ENCODE assay signal across 8 mouse cellular contexts in the genomic region with DNA sequence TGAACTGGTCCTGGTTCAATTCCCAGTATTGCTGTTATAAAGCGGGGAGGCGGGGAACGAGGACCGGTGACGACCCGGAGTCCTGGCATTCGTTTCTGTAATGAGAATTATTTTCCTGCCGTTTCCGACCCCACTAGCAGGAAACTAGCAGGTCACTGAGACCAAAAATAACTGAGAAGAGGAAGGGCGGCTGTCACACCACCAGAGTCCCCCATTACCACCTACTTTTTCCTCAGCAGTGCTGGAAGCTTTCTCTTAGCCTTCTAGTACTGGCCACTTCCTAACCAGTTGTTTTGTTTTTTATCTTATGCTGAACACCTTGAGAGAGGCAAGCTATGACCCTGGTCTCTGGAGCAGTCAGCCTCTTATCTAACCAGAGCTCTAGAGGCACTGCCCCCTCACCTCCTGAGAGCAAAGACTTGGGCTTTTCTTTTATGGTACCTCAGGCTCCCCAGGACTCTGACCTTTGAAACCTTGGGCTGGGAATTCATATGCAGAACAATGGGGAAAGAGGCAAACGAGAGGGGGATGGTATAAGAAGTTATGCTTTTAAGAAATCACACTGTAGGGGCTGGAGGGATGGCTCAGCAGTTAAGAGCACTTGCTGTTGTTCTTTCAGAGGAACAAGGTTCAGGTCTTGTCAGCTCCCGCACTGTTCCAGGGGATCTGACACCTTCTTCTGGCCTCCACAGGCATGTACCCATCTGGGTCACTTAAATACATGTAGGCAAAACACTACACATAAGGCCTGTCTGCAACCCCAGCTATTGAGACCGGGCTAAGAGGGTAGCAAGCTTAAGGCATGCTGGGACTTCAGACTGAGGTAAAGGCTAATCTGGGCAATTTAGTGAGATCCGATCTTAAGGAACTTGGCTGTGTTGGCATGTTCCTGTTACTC. TPM values are rescaled to one million over a fixed set of nuclear protein-coding genes. Genes with fewer than 3 reads are reported as not detected.
DNase-seq lines count a peak whose midpoint lies in the region; ATAC-seq and TF ChIP-seq lines count a peak whose summit lies in the region.

No protein-coding gene starts in this region.

- H3K4me3 ChIP-seq in testis, adult 2 months (ENCODE audit: control insufficient read depth, low read depth, low read length): peak overlapping the region; percentile 82
- peak overlapping the region; percentile 49 for H3K4me3 ChIP-seq in forebrain, embryonic 11.5 days (ENCODE audit: low read depth, low read length)
- H3K4me3 ChIP-seq in intestine, embryonic 14.5 days (ENCODE audit: low read depth, low read length): peak overlapping the region; percentile 55
- H3K4me3 ChIP-seq in liver, embryonic 16.5 days (ENCODE audit: low read depth, low read length): peak overlapping the region; percentile 75
- peak overlapping the region; percentile 51 for H3K4me3 ChIP-seq in stomach, embryonic 15.5 days (replicated peaks)

- no peak for DNase-seq in testis, postnatal 10 days (ENCODE audit: low spot score)
- peak; percentile 44 for DNase-seq in forebrain, embryonic 11.5 days (ENCODE audit: low spot score)
- peak; percentile 66 for DNase-seq in intestine, embryonic 14.5 days (ENCODE audit: low spot score)
- DNase-seq in urinary bladder, postnatal 14 days (ENCODE audit: low spot score): no peak
- DNase-seq in urinary bladder, postnatal 36 days (ENCODE audit: low spot score in 2 of 2): no peak

- H3K4me1 ChIP-seq in testis, adult 2 months (ENCODE audit: control insufficient read depth, insufficient read depth, low read length): peaks cover 18% of the 10 kb centered on the region
- peaks cover 16% of the 10 kb centered on the region; the same call in 1 of the 2 replicates for H3K4me1 ChIP-seq in forebrain, embryonic 11.5 days (replicated peaks; ENCODE audit: control insufficient read depth, insufficient read depth, low read length)
- peaks cover 5% of the 10 kb centered on the region; the same call in 1 of the 2 replicates for H3K4me1 ChIP-seq in intestine, embryonic 14.5 days (replicated peaks; ENCODE audit: control insufficient read depth, insufficient read depth, low read length)
- H3K4me1 ChIP-seq in liver, embryonic 16.5 days (ENCODE audit: control insufficient read depth, low read depth, low read length): peaks cover 39% of the 10 kb centered on the region
- peaks cover 20% of the 10 kb centered on the region for H3K4me1 ChIP-seq in stomach, embryonic 15.5 days

- peak overlapping the region; percentile 46 for H3K9ac ChIP-seq in forebrain, embryonic 11.5 days (ENCODE audit: low read length)
- peak overlapping the region; percentile 64 for H3K9ac ChIP-seq in intestine, embryonic 14.5 days (ENCODE audit: low read length)
- H3K9ac ChIP-seq in liver, embryonic 16.5 days (ENCODE audit: low read depth, low read length): peak overlapping the region; percentile 82
- H3K9ac ChIP-seq in stomach, embryonic 15.5 days: peak overlapping the region; percentile 17; the same call in 1 of the 2 replicates

- H3K9me3 ChIP-seq in forebrain, embryonic 11.5 days (ENCODE audit: control insufficient read depth, low read length): no peaks in the 10 kb centered on the region
- no peaks in the 10 kb centered on the region for H3K9me3 ChIP-seq in intestine, embryonic 14.5 days (ENCODE audit: control insufficient read depth, low read length)
- no peaks in the 10 kb centered on the region for H3K9me3 ChIP-seq in liver, embryonic 16.5 days (replicated peaks; ENCODE audit: control insufficient read depth, low read length)
- no peaks in the 10 kb centered on the region for H3K9me3 ChIP-seq in stomach, embryonic 15.5 days

- WGBS in forebrain, embryonic 11.5 days: 10% methylated on average over 14 of the region's 14 CpGs
- 7% methylated on average over 14 of the region's 14 CpGs for WGBS in intestine, embryonic 14.5 days
- WGBS in liver, embryonic 16.5 days (ENCODE audit: insufficient replicate concordance): 4% methylated on average over 14 of the region's 14 CpGs
- 13% methylated on average over 14 of the region's 14 CpGs for WGBS in stomach, embryonic 15.5 days

- no peaks in the 10 kb centered on the region; the same call in none of the 2 replicates for H3K27me3 ChIP-seq in testis, adult 2 months (ENCODE audit: control insufficient read depth, insufficient read depth, low read length)
- H3K27me3 ChIP-seq in forebrain, embryonic 11.5 days (ENCODE audit: control insufficient read depth, insufficient read depth, low read length): peaks cover 16% of the 10 kb centered on the region
- peaks cover 26% of the 10 kb centered on the region for H3K27me3 ChIP-seq in intestine, embryonic 14.5 days (replicated peaks; ENCODE audit: control insufficient read depth, insufficient read depth, low read length)
- H3K27me3 ChIP-seq in liver, embryonic 16.5 days (ENCODE audit: control insufficient read depth, insufficient read depth, low read depth, low read length): peaks cover 8% of the 10 kb centered on the region
- 0 out of 2 replicates have a peak, but pooled peaks cover 7% of the 10 kb centered on the region for H3K27me3 ChIP-seq in stomach, embryonic 15.5 days (replicated peaks)

- peak overlapping the region; percentile 19 for H3K27ac ChIP-seq in testis, adult 2 months (ENCODE audit: control insufficient read depth, insufficient read depth, low read depth, low read length)
- 0 out of 2 replicates have a peak overlapping the region, but pooled peaks have one; percentile 31 for H3K27ac ChIP-seq in forebrain, embryonic 11.5 days (ENCODE audit: low read depth, low read length)
- H3K27ac ChIP-seq in intestine, embryonic 14.5 days (ENCODE audit: low read depth): peak overlapping the region; percentile 87
- peak overlapping the region; percentile 98 for H3K27ac ChIP-seq in liver, embryonic 16.5 days (ENCODE audit: low read length)
- H3K27ac ChIP-seq in stomach, embryonic 15.5 days: peak overlapping the region; percentile 78

- peak overlapping the region; percentile 87 for H3K4me2 ChIP-seq in forebrain, embryonic 11.5 days (ENCODE audit: low read depth, low read length, severe bottlenecking)
- peak overlapping the region; percentile 96 for H3K4me2 ChIP-seq in intestine, embryonic 14.5 days (ENCODE audit: low read length)
- H3K4me2 ChIP-seq in liver, embryonic 16.5 days (ENCODE audit: low read depth, low read length): peak overlapping the region; percentile 99
- peak overlapping the region; percentile 94 for H3K4me2 ChIP-seq in stomach, embryonic 15.5 days

- no peaks in the 10 kb centered on the region for H3K36me3 ChIP-seq in testis, adult 2 months (ENCODE audit: control insufficient read depth, insufficient read depth, low read length)
- no peaks in the 10 kb centered on the region for H3K36me3 ChIP-seq in forebrain, embryonic 11.5 days (ENCODE audit: control insufficient read depth, insufficient read depth, low read length)
- H3K36me3 ChIP-seq in intestine, embryonic 14.5 days (ENCODE audit: control insufficient read depth, insufficient read depth, low read length): peaks cover 8% of the 10 kb centered on the region; the same call in 1 of the 2 replicates
- H3K36me3 ChIP-seq in liver, embryonic 16.5 days (ENCODE audit: control insufficient read depth, insufficient read depth): no peaks in the 10 kb centered on the region
- H3K36me3 ChIP-seq in stomach, embryonic 15.5 days: no peaks in the 10 kb centered on the region

- no peak for TF ChIP-seq CTCF in testis, adult 2 months (IDR thresholded peaks at IDR 0.05; ENCODE audit: control insufficient read depth, insufficient read depth, insufficient replicate concordance, low read depth, low read length)

- ATAC-seq in forebrain, embryonic 11.5 days (replicated peaks; ENCODE audit: low FRiP score): no peak
- no peak; the same call in 1 of the 2 replicates for ATAC-seq in intestine, embryonic 14.5 days (replicated peaks; ENCODE audit: low FRiP score, low TSS enrichment, low read depth)
- peak; percentile 84 for ATAC-seq in liver, embryonic 16.5 days (ENCODE audit: low read depth)
- ATAC-seq in stomach, embryonic 15.5 days (ENCODE audit: insufficient read depth, low FRiP score, low read depth): peak; percentile 61; the same call in 1 of the 2 replicates

- no peak for TF ChIP-seq POLR2A in testis, adult 2 months (IDR thresholded peaks at IDR 0.05; ENCODE audit: control insufficient read depth, low read depth, low read length)

RNA-seq across cellular contexts. Expression of gene Slc16a13, which starts 1.0 kb away (rescaled TPM):
- 2.2 and 3.3 TPM in 2 replicates for polyA plus RNA-seq in testis, adult 2 months (2012; rRNA removed)
- polyA plus RNA-seq in forebrain, embryonic 11.5 days (2014; fragmentation: Nextera tagmentation; extraction: Ambion mirVana): 14.6 and 15.8 TPM in 2 replicates
- 13.6 and 14.1 TPM in 2 replicates for polyA plus RNA-seq in intestine, embryonic 14.5 days (2014; fragmentation: Nextera tagmentation; extraction: Ambion mirVana)
- 2.6 and 4.3 TPM in 2 replicates for polyA plus RNA-seq in liver, embryonic 16.5 days (2015; fragmentation: Nextera tagmentation; extraction: Ambion mirVana)
- 6.9 and 9.8 TPM in 2 replicates for polyA plus RNA-seq in stomach, embryonic 15.5 days (2015; fragmentation: Nextera tagmentation; extraction: Ambion mirVana)

RNA-seq across cellular contexts. Expression of gene Bcl6b, which starts 7.7 kb away (rescaled TPM):
- polyA plus RNA-seq in testis, adult 2 months (2012; rRNA removed): 1.9 and 2.3 TPM in 2 replicates
- polyA plus RNA-seq in forebrain, embryonic 11.5 days (2014; fragmentation: Nextera tagmentation; extraction: Ambion mirVana): 4.9 and 6.8 TPM in 2 replicates
- 11.7 and 12.2 TPM in 2 replicates for polyA plus RNA-seq in intestine, embryonic 14.5 days (2014; fragmentation: Nextera tagmentation; extraction: Ambion mirVana)
- 2.1 and 2.3 TPM in 2 replicates for polyA plus RNA-seq in liver, embryonic 16.5 days (2015; fragmentation: Nextera tagmentation; extraction: Ambion mirVana)
- 10.9 and 13.6 TPM in 2 replicates for polyA plus RNA-seq in stomach, embryonic 15.5 days (2015; fragmentation: Nextera tagmentation; extraction: Ambion mirVana)

RNA-seq across cellular contexts. Expression of gene Slc16a11, which starts 9.3 kb away (rescaled TPM):
- polyA plus RNA-seq in testis, adult 2 months (2012; rRNA removed): 2.3 and 3.0 TPM in 2 replicates
- polyA plus RNA-seq in forebrain, embryonic 11.5 days (2014; fragmentation: Nextera tagmentation; extraction: Ambion mirVana): 0.91 and 1.0 TPM in 2 replicates
- 1.2 and 1.7 TPM in 2 replicates for polyA plus RNA-seq in intestine, embryonic 14.5 days (2014; fragmentation: Nextera tagmentation; extraction: Ambion mirVana)
- 1.1 and 1.3 TPM in 2 replicates for polyA plus RNA-seq in liver, embryonic 16.5 days (2015; fragmentation: Nextera tagmentation; extraction: Ambion mirVana)
- 1.4 and 2.4 TPM in 2 replicates for polyA plus RNA-seq in stomach, embryonic 15.5 days (2015; fragmentation: Nextera tagmentation; extraction: Ambion mirVana)

RNA-seq across cellular contexts. Expression of gene 0610010K14Rik, which starts 15.9 kb away (rescaled TPM):
- polyA plus RNA-seq in testis, adult 2 months (2012; rRNA removed): 26.6 and 27.7 TPM in 2 replicates
- polyA plus RNA-seq in forebrain, embryonic 11.5 days (2014; fragmentation: Nextera tagmentation; extraction: Ambion mirVana): 202 and 223 TPM in 2 replicates
- polyA plus RNA-seq in intestine, embryonic 14.5 days (2014; fragmentation: Nextera tagmentation; extraction: Ambion mirVana): 159 and 164 TPM in 2 replicates
- 53.9 and 54.5 TPM in 2 replicates for polyA plus RNA-seq in liver, embryonic 16.5 days (2015; fragmentation: Nextera tagmentation; extraction: Ambion mirVana)
- polyA plus RNA-seq in stomach, embryonic 15.5 days (2015; fragmentation: Nextera tagmentation; extraction: Ambion mirVana): 141 and 144 TPM in 2 replicates

RNA-seq across cellular contexts. Expression of gene Gm21988, which starts 17.8 kb away (rescaled TPM):
- polyA plus RNA-seq in testis, adult 2 months (2012; rRNA removed): 3.4 and 3.7 TPM in 2 replicates
- polyA plus RNA-seq in forebrain, embryonic 11.5 days (2014; fragmentation: Nextera tagmentation; extraction: Ambion mirVana): 9.8 and 9.9 TPM in 2 replicates
- 9.0 and 9.5 TPM in 2 replicates for polyA plus RNA-seq in intestine, embryonic 14.5 days (2014; fragmentation: Nextera tagmentation; extraction: Ambion mirVana)
- polyA plus RNA-seq in liver, embryonic 16.5 days (2015; fragmentation: Nextera tagmentation; extraction: Ambion mirVana): 3.4 and 4.3 TPM in 2 replicates
- 8.7 and 11.0 TPM in 2 replicates for polyA plus RNA-seq in stomach, embryonic 15.5 days (2015; fragmentation: Nextera tagmentation; extraction: Ambion mirVana)

Comparison
In these comparisons a context has a peak if more than half of its experiments do, and no peak if none do; other contexts are left out.
1. H3K27ac ChIP-seq: peak in every context shown above with its lines; median percentile 98 in liver, embryonic 16.5 days; 87 in intestine, embryonic 14.5 days; 78 in stomach, embryonic 15.5 days; 31 in forebrain, embryonic 11.5 days; 19 in testis, adult 2 months.
2. DNase-seq: peak in forebrain, embryonic 11.5 days (single experiment) and intestine, embryonic 14.5 days (single experiment); none in testis, postnatal 10 days (single experiment), urinary bladder, postnatal 14 days (single experiment) and urinary bladder, postnatal 36 days (0 of 2).
3. ATAC-seq: peak in liver, embryonic 16.5 days (single experiment) and stomach, embryonic 15.5 days (single experiment); none in forebrain, embryonic 11.5 days (single experiment) and intestine, embryonic 14.5 days (single experiment).
4. H3K9ac ChIP-seq: peak in every context shown above with its lines; median percentile 82 in liver, embryonic 16.5 days; 64 in intestine, embryonic 14.5 days; 46 in forebrain, embryonic 11.5 days; 17 in stomach, embryonic 15.5 days.
5. Peak in every context shown above with its lines, with median percentiles within 50 percentile points of each other: H3K4me3 ChIP-seq and H3K4me2 ChIP-seq.